Mouse (Mus musculus) embryonic fibroblast, embryonic 13.5 days (primary cell): ENCODE measurements around the gene Ctnna2.

Source experiments
- CTCF ChIP-seq: IDR thresholded peaks from 2 replicates; pipeline ENCODE4 v1.5.1; 2011; ENCODE audit warnings: mild to moderate bottlenecking, control low read depth, low read length, moderate library complexity, borderline replicate concordance; ENCODE audit not compliant: insufficient read depth
- POLR2A ChIP-seq: IDR thresholded peaks from 2 replicates; pipeline ENCODE4 v1.6.1; 2011; ENCODE audit warnings: low read depth, mild to moderate bottlenecking, control low read depth, low read length, moderate library complexity

GRCm38 (mm10) chr6:77817116-77817515 lies 162.4 kb downstream of the Ctnna2 start:
- no peak for TF ChIP-seq CTCF
- TF ChIP-seq POLR2A, result no peak
